Mouse (Mus musculus) CH12.LX (cell line): ENCODE measurements around the gene Riox1. TPM values are rescaled to one million over a fixed set of nuclear protein-coding genes. Genes with fewer than 3 reads are reported as not detected.

Source experiments
- DNase-seq: peaks from one replicate; pipeline ENCODE4 v3.0.0-alpha.2; 2013; ENCODE audit errors: extremely low read depth
- H3K27ac ChIP-seq: 2 replicates; pipeline ENCODE4 v1.5.1; 2012; ENCODE audit warnings: low read depth, mild to moderate bottlenecking, control low read depth, moderate library complexity; ENCODE audit not compliant: insufficient read depth
- H3K27me3 ChIP-seq: replicated peaks from 2 replicates; pipeline ENCODE3; 2012; ENCODE audit warnings: inconsistent platforms
- H3K36me3 ChIP-seq, 2 experiments: replicated peaks in 1 of 2; 2 replicates each; pipeline versions ENCODE3 to v1.6.1; 2012; ENCODE audit warnings: inconsistent platforms in 1 of 2, low read length in 1 of 2, mild to moderate bottlenecking in 1 of 2, mixed read lengths in 1 of 2, moderate library complexity in 1 of 2; ENCODE audit not compliant: control insufficient read depth in 1 of 2, insufficient read depth in 1 of 2
- H3K4me1 ChIP-seq, 2 experiments: 2 replicates each; pipeline ENCODE4 v1.6.1; 2012; ENCODE audit warnings: inconsistent platforms in 1 of 2, moderate library complexity in 1 of 2; ENCODE audit not compliant: insufficient read depth in 2 of 2, control insufficient read depth in 1 of 2
- H3K4me2 ChIP-seq: 2 replicates; pipeline ENCODE4 v1.6.1; 2012; ENCODE audit warnings: low read depth, mild to moderate bottlenecking, control low read depth; ENCODE audit not compliant: poor library complexity, insufficient read depth, severe bottlenecking
- H3K4me3 ChIP-seq, 3 experiments: fragments of 150-350 bp in 1 of 3; sonication (generic) in 1 of 3; replicated peaks in 1 of 3; 2 replicates each; pipeline versions ENCODE3 to v1.5.1; 2011 to 2012; ENCODE audit warnings: low read depth in 2 of 3, low read length in 2 of 3, mild to moderate bottlenecking in 2 of 3, moderate library complexity in 2 of 3, control low read depth in 1 of 3, improper control_type of control experiment in 1 of 3, inconsistent platforms in 1 of 3, mixed read lengths in 1 of 3; ENCODE audit not compliant: poor library complexity in 1 of 3
- H3K79me2 ChIP-seq: replicated peaks from 2 replicates; pipeline ENCODE4 v1.6.1; 2012; ENCODE audit warnings: mild to moderate bottlenecking, moderate library complexity; ENCODE audit not compliant: control insufficient read depth, poor library complexity, insufficient read depth, severe bottlenecking; ENCODE audit errors: extremely low read depth
- H3K9ac ChIP-seq: 2 replicates; pipeline ENCODE4 v1.6.1; 2012; ENCODE audit warnings: low read depth, mild to moderate bottlenecking, control low read depth, moderate library complexity; ENCODE audit not compliant: insufficient read depth
- H3K9me3 ChIP-seq: replicated peaks from 2 replicates; pipeline ENCODE3; 2012; ENCODE audit warnings: low read length, inconsistent platforms, mixed read lengths
- CHD1 ChIP-seq: IDR thresholded peaks from 2 replicates; pipeline ENCODE4 v1.6.1; 2012; ENCODE audit warnings: low read depth, low read length, improper control_type of control experiment, inconsistent platforms
- CHD2 ChIP-seq: IDR thresholded peaks from 2 replicates; pipeline ENCODE4 v1.6.1; 2011; ENCODE audit warnings: low read length, improper control_type of control experiment
- CTCF ChIP-seq, 2 experiments: IDR thresholded peaks in 1 of 2; conservative IDR thresholded peaks in 1 of 2; 2 replicates each; pipeline ENCODE4 v1.5.1; 2011 to 2012; ENCODE audit warnings: low read depth in 2 of 2, low read length in 2 of 2, improper control_type of control experiment in 1 of 2, inconsistent platforms in 1 of 2, mild to moderate bottlenecking in 1 of 2, moderate library complexity in 1 of 2
- ELF1 ChIP-seq: IDR thresholded peaks from 2 replicates; pipeline ENCODE4 v1.6.1; 2014; ENCODE audit warnings: low read depth, mild to moderate bottlenecking, inconsistent platforms, low read length, improper control_type of control experiment
- EP300 ChIP-seq: IDR thresholded peaks from 2 replicates; pipeline ENCODE4 v1.6.1; 2011; ENCODE audit warnings: low read length, improper control_type of control experiment
- IRF4 ChIP-seq: IDR thresholded peaks from 2 replicates; pipeline ENCODE4 v1.6.1; 2014; ENCODE audit warnings: low read depth, mild to moderate bottlenecking, inconsistent platforms, low read length, improper control_type of control experiment
- JUN ChIP-seq: IDR thresholded peaks from 2 replicates; pipeline ENCODE4 v1.6.1; 2011; ENCODE audit warnings: low read depth, mild to moderate bottlenecking, low read length, improper control_type of control experiment, moderate library complexity; ENCODE audit not compliant: insufficient read depth
- KAT2A ChIP-seq: IDR thresholded peaks from 2 replicates; pipeline ENCODE4 v1.6.1; 2012; ENCODE audit warnings: low read length, improper control_type of control experiment, inconsistent platforms; ENCODE audit not compliant: insufficient replicate concordance
- MAX ChIP-seq: IDR thresholded peaks from 2 replicates; pipeline ENCODE4 v1.6.1; 2011; ENCODE audit warnings: low read length, improper control_type of control experiment
- MAZ ChIP-seq: IDR thresholded peaks from 2 replicates; pipeline ENCODE4 v1.6.1; 2012; ENCODE audit warnings: low read depth, mild to moderate bottlenecking, inconsistent platforms, low read length, improper control_type of control experiment, moderate library complexity
- MEF2A ChIP-seq: IDR thresholded peaks from 2 replicates; pipeline ENCODE4 v1.6.1; 2014; ENCODE audit warnings: low read depth, mild to moderate bottlenecking, inconsistent platforms, low read length, improper control_type of control experiment, borderline replicate concordance
- NELFE ChIP-seq: IDR thresholded peaks from 2 replicates; pipeline ENCODE4 v1.6.1; 2011; ENCODE audit warnings: low read depth, low read length, improper control_type of control experiment
- PAX5 ChIP-seq: IDR thresholded peaks from 2 replicates; pipeline ENCODE4 v1.6.1; 2012; ENCODE audit warnings: low read length, inconsistent platforms, mixed read lengths
- POLR2AphosphoS2 ChIP-seq: IDR thresholded peaks from 2 replicates; pipeline ENCODE4 v1.6.1; 2011; ENCODE audit warnings: low read depth, low read length, improper control_type of control experiment
- TBP ChIP-seq: conservative IDR thresholded peaks from 2 replicates; pipeline ENCODE4 v1.6.1; 2011; ENCODE audit warnings: low read depth, low read length, improper control_type of control experiment
- TCF12 ChIP-seq: IDR thresholded peaks from 2 replicates; pipeline ENCODE4 v1.6.1; 2014; ENCODE audit warnings: low read depth, mild to moderate bottlenecking, inconsistent platforms, low read length, improper control_type of control experiment
- UBTF ChIP-seq: IDR thresholded peaks from 2 replicates; pipeline ENCODE4 v1.6.1; 2012; ENCODE audit warnings: low read depth, mild to moderate bottlenecking, inconsistent platforms, low read length, improper control_type of control experiment, moderate library complexity
- dilution Hi-C: fragments of 300-500 bp; cut with MboI; formaldehyde crosslinking; loops from 2 replicates; pipeline ENCODE4 v1.14.3; 2020; ENCODE audit warnings: low sequenced_read_pairs; ENCODE audit not compliant: extremely low pct_unique_long_range_greater_than_20kb, extremely low pct_ligation_motif_present
- in situ Hi-C: fragments of 300-500 bp; cut with MboI; formaldehyde crosslinking; loops from 3 replicates; pipeline ENCODE4 v1.14.3; 2019; ENCODE audit warnings: low sequenced_read_pairs, low pct_ligation_motif_present, low pct_unique_long_range_greater_than_20kb, mixed read lengths
- polyA plus RNA-seq: library from polyadenylated mRNA; unstranded; fragments of >175 nt; gene quantifications from 2 replicates; pipeline ENCODE4 v1.2.1, GENCODE M21; 2012; ENCODE audit warnings: low read depth; ENCODE audit not compliant: insufficient read length
- total RNA-seq, 2 experiments: library from RNA; depleted of rRNA; stranded (reverse); fragments of 300-350 nt in 1 of 2; fragments of >200 nt in 1 of 2; gene quantifications; 2 replicates each; pipeline ENCODE4 v1.2.3; 2012 to 2014

Gene Riox1
- total and polyA plus RNA-seq, 3 experiments = 29.5 to 34.3 (median 31.9) TPM

GRCm38 (mm10) chr12:83921535-83922381, 28.6 kb upstream of the Riox1 start, which contains the start of gene Numb (continued):
- TF ChIP-seq UBTF (peak; percentile 84), PAX5 (no peak), TBP (peak; percentile 88), IRF4 (peak; percentile 52; the same call in 1 of the 2 replicates), TCF12 (peak; percentile 66), NELFE (peak; percentile 80), KAT2A (peak; percentile 47; the same call in 1 of the 2 replicates), MAX (no peak), POLR2AphosphoS2 (peak; percentile 42; the same call in 1 of the 2 replicates), CHD2 (peak; percentile 96)
- TF ChIP-seq, all 38 proteins: peak for 17

GRCm38 (mm10) chr12:83922724-83923485, 27.5 kb upstream of the Riox1 start:
- dilution Hi-C loops = no loop called here
- Histone ChIP-seq H3K27ac (no peak overlapping the region), H3K9me3 (no peaks in the 10 kb centered on the region), H3K36me3 (peaks cover 0 to 2% of the 10 kb centered on the region in 2 experiments), H3K79me2 (peaks cover 5% of the 10 kb centered on the region; the same call in 1 of the 2 replicates)
- peak; percentile 21 for DNase-seq
- in situ Hi-C loops = no loop called here
- TF ChIP-seq MEF2A (peak; percentile 75; the same call in 1 of the 2 replicates), CHD1 (peak; percentile 67; the same call in 1 of the 2 replicates), MAZ (0 out of 2 replicates have a peak, but pooled peaks have one; percentile 34), PAX5 (no peak), JUN (no peak), CTCF (conservative IDR thresholded peaks at IDR 0.05 in 1 of 2, IDR thresholded peaks at IDR 0.05 in 1 of 2; ENCODE audit: low read depth in 2 of 2, low read length in 2 of 2) (no peak), POLR2AphosphoS2 (no peak), EP300 (no peak), ELF1 (no peak)
- TF ChIP-seq, all 38 proteins: peak for 3
- H3K9ac ChIP-seq = peak overlapping the region; percentile 89
- H3K4me2 ChIP-seq = peak overlapping the region; percentile 96
- H3K4me1 ChIP-seq = peaks cover 4 to 21% of the 10 kb centered on the region in 2 experiments; a peak in 3 of 4 replicates
- H3K4me3 ChIP-seq = peak overlapping the region; percentile 59 to 98 (median 91)
- H3K27me3 ChIP-seq = no peaks in the 10 kb centered on the region
